Mouse (Mus musculus) spleen, adult 2 months (tissue): ENCODE results near the gene Pnmal1. TPM values are rescaled to one million over a fixed set of nuclear protein-coding genes. Genes with fewer than 3 reads are reported as not detected.

Experiments
- DNase-seq, 2 experiments: peaks; one replicate each; pipeline versions ENCODE4 v3.0.0 to v3.0.0-alpha.2; 2012 to 2021; ENCODE audit warnings: low spot score in 2 of 2, low read depth in 1 of 2
- H3K27ac ChIP-seq: fragments of 200-500 bp; 2 replicates; pipeline ENCODE4 v1.5.1; 2012; ENCODE audit warnings: low read length, inconsistent platforms; ENCODE audit not compliant: insufficient read depth
- H3K27me3 ChIP-seq: fragments of 200-500 bp; 2 replicates; pipeline ENCODE4 v1.6.1; 2012; ENCODE audit warnings: mild to moderate bottlenecking, moderate library complexity, low read length, inconsistent platforms; ENCODE audit not compliant: control insufficient read depth, insufficient read depth
- H3K36me3 ChIP-seq: fragments of 200-500 bp; 2 replicates; pipeline ENCODE4 v1.6.1; 2012; ENCODE audit warnings: mild to moderate bottlenecking, low read length, inconsistent platforms; ENCODE audit not compliant: control insufficient read depth, insufficient read depth
- H3K4me1 ChIP-seq: fragments of 200-500 bp; 2 replicates; pipeline ENCODE4 v1.6.1; 2011; ENCODE audit warnings: inconsistent platforms; ENCODE audit not compliant: control insufficient read depth, insufficient read depth, insufficient read length
- H3K4me3 ChIP-seq: fragments of 200-500 bp; 2 replicates; pipeline ENCODE4 v1.5.1; 2011; ENCODE audit warnings: mild to moderate bottlenecking, inconsistent platforms; ENCODE audit not compliant: insufficient read depth, insufficient read length; ENCODE audit errors: extremely low read depth
- CTCF ChIP-seq: fragments of 200-500 bp; IDR thresholded peaks from 2 replicates; pipeline ENCODE4 v1.5.1; 2011; ENCODE audit warnings: mild to moderate bottlenecking, inconsistent platforms; ENCODE audit not compliant: insufficient read depth, insufficient read length, insufficient replicate concordance; ENCODE audit errors: extremely low read depth
- POLR2A ChIP-seq: fragments of 200-500 bp; IDR thresholded peaks from 2 replicates; pipeline ENCODE4 v1.6.1; 2011; ENCODE audit warnings: low read depth, low read length, inconsistent platforms
- WGBS: fragments of 180-500 bp; shearing (Covaris S2); methylation state at CpG from one replicate; pipeline ENCODE4 v1.1.7; 2018; 5-methylcytosine and 5-hydroxymethylcytosine counted together
- polyA plus RNA-seq: library from polyadenylated mRNA; depleted of rRNA; stranded (reverse); fragments of >200 nt; gene quantifications from 2 replicates; pipeline ENCODE4 v1.2.3, GENCODE M21; 2012; rRNA removed

Pnmal1 gene
- polyA plus RNA-seq: not detected in 2 replicates

- H3K27me3 ChIP-seq: no peaks in the 10 kb centered on the region
- 65% methylated on average over 17 of the region's 17 CpGs for WGBS
- no peaks in the 10 kb centered on the region for H3K36me3 ChIP-seq
- H3K4me3 ChIP-seq: no peak within 1 kb of the TSS
- no peak for DNase-seq
- no peak for TF ChIP-seq POLR2A
- TF ChIP-seq CTCF: no peak
- H3K27ac ChIP-seq: no peak within 1 kb of the TSS
- H3K4me1 ChIP-seq: no peaks in the 10 kb centered on the region
These were observed at the start of gene Pnmal1 for GRCm38 (mm10) chr7:16959539-16960187. Pnmal1 (plus strand) TSS chr7:16959679.

- WGBS: 24% methylated on average over 10 of the region's 10 CpGs
- Histone ChIP-seq H3K27ac (no peak overlapping the region), H3K4me1 (peaks cover 14% of the 10 kb centered on the region), H3K36me3 (0 out of 2 replicates have a peak, but pooled peaks cover 3% of the 10 kb centered on the region), H3K4me3 (no peak overlapping the region), H3K27me3 (no peaks in the 10 kb centered on the region)
- TF ChIP-seq POLR2A (no peak), CTCF (no peak)
- DNase-seq: no peak
These were observed 49.6 kb upstream of the Pnmal1 start for GRCm38 (mm10) chr7:16909909-16910308.

- no peak for TF ChIP-seq POLR2A
- TF ChIP-seq CTCF: no peak
- Histone ChIP-seq H3K27me3 (no peaks in the 10 kb centered on the region), H3K36me3 (peaks cover 17% of the 10 kb centered on the region), H3K4me1 (peaks cover 4% of the 10 kb centered on the region), H3K27ac (no peak overlapping the region), H3K4me3 (no peak overlapping the region)
- DNase-seq: no peak
- WGBS: 95% methylated on average over 3 of the region's 3 CpGs
These were observed 47.6 kb upstream of the Pnmal1 start for GRCm38 (mm10) chr7:16911904-16912303.

- WGBS: 90% methylated on average over 6 of the region's 6 CpGs
- TF ChIP-seq POLR2A (no peak), CTCF (no peak)
- Histone ChIP-seq H3K4me3 (no peak overlapping the region), H3K4me1 (no peaks in the 10 kb centered on the region; the same call in 1 of the 2 replicates), H3K27me3 (no peaks in the 10 kb centered on the region), H3K36me3 (peaks cover 20% of the 10 kb centered on the region), H3K27ac (no peak overlapping the region)
- DNase-seq: no peak
These were observed 47.1 kb upstream of the Pnmal1 start for GRCm38 (mm10) chr7:16912360-16912759.

GRCm38 (mm10) chr7:16913806-16914452 is 45.5 kb upstream of the Pnmal1 start:
- no peaks in the 10 kb centered on the region for H3K4me1 ChIP-seq
- no peaks in the 10 kb centered on the region for H3K27me3 ChIP-seq
- no peak for TF ChIP-seq POLR2A
- peak; percentile 92 for TF ChIP-seq CTCF
- no peak overlapping the region for H3K27ac ChIP-seq
- peak; percentile 40 to 68 for DNase-seq
- peaks cover 33% of the 10 kb centered on the region for H3K36me3 ChIP-seq
- no peak overlapping the region for H3K4me3 ChIP-seq
- WGBS: 42% methylated on average over 10 of the region's 10 CpGs

DNA sequence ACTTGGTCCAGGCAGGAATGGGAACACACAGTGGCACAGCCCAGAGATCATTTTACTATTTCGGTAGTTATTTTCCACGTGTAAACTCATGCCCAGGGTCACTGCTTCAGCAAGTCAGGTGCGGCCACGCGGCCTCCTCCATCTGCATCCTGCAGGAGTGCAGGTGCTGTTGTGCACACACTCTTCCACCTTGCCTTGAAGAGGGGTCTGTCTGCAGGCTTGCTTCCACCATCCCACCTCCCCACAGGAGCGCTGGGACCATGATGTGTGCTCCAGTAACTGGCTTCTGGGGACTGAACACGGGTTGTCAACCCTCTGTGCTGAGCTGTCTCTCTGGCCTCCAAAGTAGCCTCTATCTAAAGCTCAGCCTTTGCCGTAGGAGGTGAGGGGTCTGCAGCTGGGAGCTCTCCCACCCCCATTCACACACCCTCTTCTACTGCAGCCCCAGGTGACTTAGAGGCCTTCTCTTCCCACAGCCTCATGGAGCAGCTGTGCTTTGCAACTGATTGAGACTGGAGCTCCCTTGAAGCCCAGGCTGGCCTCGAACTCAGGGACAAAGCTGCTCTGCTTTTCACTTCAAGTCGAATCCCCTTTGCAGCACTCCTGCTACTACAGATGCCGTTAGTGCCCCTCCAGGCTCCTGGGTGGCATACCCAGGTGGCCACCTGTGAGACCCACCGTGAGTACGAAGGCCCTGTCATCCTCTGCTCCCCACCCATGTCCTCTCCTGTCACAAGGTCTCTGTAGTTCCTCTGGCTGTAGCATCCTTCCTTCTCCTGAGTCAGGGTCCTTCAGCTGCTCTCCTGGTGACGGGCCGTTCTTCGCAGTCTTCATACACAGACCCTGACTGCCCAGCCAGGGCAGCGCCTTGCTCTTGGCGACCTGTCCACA is 44.8 kb upstream of the Pnmal1 start:
- no peaks in the 10 kb centered on the region for H3K27me3 ChIP-seq
- TF ChIP-seq POLR2A (no peak), CTCF (no peak)
- DNase-seq: no peak
- H3K36me3 ChIP-seq: peaks cover 36% of the 10 kb centered on the region
- no peaks in the 10 kb centered on the region for H3K4me1 ChIP-seq
- WGBS: 91% methylated on average over 18 of the region's 18 CpGs
- H3K27ac ChIP-seq: no peak overlapping the region
- H3K4me3 ChIP-seq: no peak overlapping the region
